10 mouse cellular contexts compared by ENCODE assay signal in genomic region chr2:174049481-174050338, GRCm38 (mm10). TPM values are rescaled to one million over a fixed set of nuclear protein-coding genes. Genes with fewer than 3 reads are reported as not detected.
A peak's percentile ranks its signal among the peaks of the same experiment; 100 is the strongest.
DNase-seq lines count a peak whose midpoint lies in the region; ATAC-seq and TF ChIP-seq lines count a peak whose summit lies in the region.
"Had no signal": no experiment of that assay in that cellular context is flagged by ENCODE, and none has a peak within 500 bp of the region (broad histone marks: within the 10 kb centered on the region; RNA-seq: fewer than 3 reads in every experiment).

No protein-coding gene starts in this region.

- no peaks in the 10 kb centered on the region for H3K79me2 ChIP-seq in heart, adult 2 months (replicated peaks; ENCODE audit: control insufficient read depth, insufficient read depth, low read length)

- TF ChIP-seq EP300 in heart, adult 2 months (IDR thresholded peaks at IDR 0.05; ENCODE audit: insufficient read depth, low read depth, low read length): no peak

- no peak overlapping the region for H3K4me3 ChIP-seq in heart, embryonic 11.5 days (ENCODE audit: low read depth, low read length)
- H3K4me3 ChIP-seq in heart, adult 2 months: no peak overlapping the region
- no peak overlapping the region for H3K4me3 ChIP-seq in intestine, embryonic 15.5 days (replicated peaks)
- no peak overlapping the region for H3K4me3 ChIP-seq in neural tube, embryonic 11.5 days (ENCODE audit: low read depth, low read length)

- no peak for DNase-seq in heart, adult 2 months
- peak; percentile 80 for DNase-seq in embryo, embryonic 9.5 days (ENCODE audit: extremely low spot score)
- peak; percentile 88 for DNase-seq in neural tube, embryonic 11.5 days (ENCODE audit: low spot score)
- no peak for DNase-seq in frontal cortex, postnatal 10 days (ENCODE audit: low spot score in 2 of 2)
- DNase-seq in adrenal gland, adult 2 months: no peak
- DNase-seq in left cerebral cortex, adult 8-10 months (ENCODE audit: low spot score in 2 of 2): no peak
- DNase-seq: gastrocnemius, postnatal 36 days had no signal

- intact Hi-C loops in heart, adult 2 months (cut with DNase I): no loop called here

- no peak for TF ChIP-seq POLR2A in heart, adult 2 months (IDR thresholded peaks at IDR 0.05; ENCODE audit: insufficient read depth, low read depth, low read length)

- peak; percentile 75 for ATAC-seq in heart, embryonic 11.5 days (replicated peaks; ENCODE audit: insufficient number of reproducible peaks, low FRiP score, low TSS enrichment)
- peak; percentile 89 for ATAC-seq in intestine, embryonic 15.5 days
- peak; percentile 89 for ATAC-seq in neural tube, embryonic 11.5 days (ENCODE audit: insufficient read depth, low FRiP score, low TSS enrichment)

- WGBS in heart, embryonic 11.5 days (ENCODE audit: insufficient replicate concordance): 4% methylated on average over 4 of the region's 4 CpGs
- 21% methylated on average over 4 of the region's 4 CpGs for WGBS in heart, adult 2 months
- 9% methylated on average over 4 of the region's 4 CpGs for WGBS in intestine, embryonic 15.5 days
- WGBS in neural tube, embryonic 11.5 days: under 1% methylated on average over 4 of the region's 4 CpGs

- H3K9me3 ChIP-seq in heart, embryonic 11.5 days (replicated peaks; ENCODE audit: control insufficient read depth, low read length): peaks cover 5% of the 10 kb centered on the region; the same call in 1 of the 2 replicates
- H3K9me3 ChIP-seq in intestine, embryonic 15.5 days: no peaks in the 10 kb centered on the region
- no peaks in the 10 kb centered on the region for H3K9me3 ChIP-seq in neural tube, embryonic 11.5 days (ENCODE audit: control insufficient read depth, low read length)

- H3K27me3 ChIP-seq in heart, embryonic 11.5 days (ENCODE audit: control insufficient read depth, insufficient read depth, low read length): peaks cover 4% of the 10 kb centered on the region; the same call in 1 of the 2 replicates
- no peaks in the 10 kb centered on the region; the same call in 1 of the 2 replicates for H3K27me3 ChIP-seq in heart, adult 2 months (ENCODE audit: control insufficient read depth, insufficient read depth, low read length)
- H3K27me3 ChIP-seq in intestine, embryonic 15.5 days (replicated peaks): no peaks in the 10 kb centered on the region
- H3K27me3 ChIP-seq in neural tube, embryonic 11.5 days (ENCODE audit: control insufficient read depth, insufficient read depth, low read length): no peaks in the 10 kb centered on the region

- H3K9ac ChIP-seq in heart, embryonic 11.5 days (ENCODE audit: low read depth, low read length): no peak overlapping the region
- no peak overlapping the region for H3K9ac ChIP-seq in heart, adult 2 months (ENCODE audit: low read depth, low read length)
- H3K9ac ChIP-seq in intestine, embryonic 15.5 days: no peak overlapping the region
- H3K9ac ChIP-seq in neural tube, embryonic 11.5 days (ENCODE audit: low read length): no peak overlapping the region
- H3K9ac ChIP-seq: liver, embryonic 14.5 days had no signal

- no peak overlapping the region for H3K27ac ChIP-seq in heart, embryonic 11.5 days (ENCODE audit: low read depth, low read length)
- no peak overlapping the region for H3K27ac ChIP-seq in heart, adult 2 months
- H3K27ac ChIP-seq in intestine, embryonic 15.5 days: peak overlapping the region; percentile 77
- peak overlapping the region; percentile 93 for H3K27ac ChIP-seq in neural tube, embryonic 11.5 days (ENCODE audit: low read depth, low read length)
- H3K27ac ChIP-seq: liver, embryonic 14.5 days had no signal

- H3K36me3 ChIP-seq in heart, embryonic 11.5 days (ENCODE audit: control insufficient read depth, insufficient read depth, low read length): no peaks in the 10 kb centered on the region
- no peaks in the 10 kb centered on the region for H3K36me3 ChIP-seq in heart, adult 2 months (ENCODE audit: control insufficient read depth, insufficient read depth, low read length)
- no peaks in the 10 kb centered on the region for H3K36me3 ChIP-seq in intestine, embryonic 15.5 days
- H3K36me3 ChIP-seq in neural tube, embryonic 11.5 days (ENCODE audit: control insufficient read depth, insufficient read depth, low read length): no peaks in the 10 kb centered on the region

- no peak for TF ChIP-seq CTCF in heart, adult 2 months (IDR thresholded peaks at IDR 0.05)

- H3K4me1 ChIP-seq in heart, embryonic 11.5 days (ENCODE audit: control insufficient read depth, insufficient read depth, low read length): peaks cover 13% of the 10 kb centered on the region
- no peaks in the 10 kb centered on the region for H3K4me1 ChIP-seq in heart, adult 2 months (ENCODE audit: control insufficient read depth, insufficient read depth, low read length)
- peaks cover 20% of the 10 kb centered on the region for H3K4me1 ChIP-seq in intestine, embryonic 15.5 days (replicated peaks)
- peaks cover 28% of the 10 kb centered on the region for H3K4me1 ChIP-seq in neural tube, embryonic 11.5 days (ENCODE audit: control insufficient read depth, insufficient read depth, low read length)

- no peak overlapping the region for H3K4me2 ChIP-seq in heart, embryonic 11.5 days
- peak overlapping the region; percentile 28 for H3K4me2 ChIP-seq in intestine, embryonic 15.5 days (replicated peaks)
- H3K4me2 ChIP-seq in neural tube, embryonic 11.5 days (ENCODE audit: low read depth): peak overlapping the region; percentile 19

RNA-seq across cellular contexts. Expression of gene Stx16, which starts 26.4 kb away (rescaled TPM):
- 8.4 and 10.3 TPM in 2 replicates for polyA plus RNA-seq in heart, embryonic 11.5 days (2014; fragmentation: Nextera tagmentation; extraction: Ambion mirVana)
- 10 to 100 TPM; 17.1 to 19.8 TPM for total RNA-seq in heart, adult 2 months (2021)
- 20.3 and 23.3 TPM in 2 replicates for polyA plus RNA-seq in heart, adult 2 months (2012; rRNA removed)
- 8.5 and 10.6 TPM in 2 replicates for polyA plus RNA-seq in intestine, embryonic 15.5 days (2015; fragmentation: Nextera tagmentation; extraction: Ambion mirVana)
- polyA plus RNA-seq in neural tube, embryonic 11.5 days (2014; fragmentation: Nextera tagmentation; extraction: Ambion mirVana): 8.4 and 9.8 TPM in 2 replicates
- total RNA-seq in adrenal gland, adult 2 months (2021): 10 to 100 TPM; 45.2 to 51.0 TPM
- polyA plus RNA-seq in adrenal gland, adult 2 months (2012; rRNA removed): 30.7 and 31.3 TPM in 2 replicates
- total RNA-seq in left cerebral cortex, adult 8-10 months (2022): 10 to 100 TPM; 60.0 to 66.7 (median 63.1) TPM

Comparison
In these comparisons a context has a peak if more than half of its experiments do, and no peak if none do; other contexts are left out.
1. H3K27ac ChIP-seq: peak in intestine, embryonic 15.5 days (single experiment) and neural tube, embryonic 11.5 days (single experiment); none in heart, embryonic 11.5 days (single experiment) and heart, adult 2 months (single experiment).
2. DNase-seq: peak in embryo, embryonic 9.5 days (single experiment) and neural tube, embryonic 11.5 days (single experiment); none in heart, adult 2 months (0 of 2), frontal cortex, postnatal 10 days (0 of 2), adrenal gland, adult 2 months (single experiment) and left cerebral cortex, adult 8-10 months (0 of 2).
3. Peak in every context shown above with its lines, with median percentiles within 50 percentile points of each other: ATAC-seq.